Mouse (Mus musculus) neutrophil, adult 59 days (primary cell): ENCODE data around the gene Dnm2. TPM values are rescaled to one million over a fixed set of nuclear protein-coding genes. Genes with fewer than 3 reads are reported as not detected.

Source experiments
- total RNA-seq, 2 experiments: library from RNA; stranded (reverse); gene quantifications; 1 replicate in 1 of 2; 2 replicates in 1 of 2; pipeline ENCODE4 v1.2.4; 2023

Dnm2 gene
- total RNA-seq: 100 to 1,000 TPM; 251 to 254 TPM

DNA sequence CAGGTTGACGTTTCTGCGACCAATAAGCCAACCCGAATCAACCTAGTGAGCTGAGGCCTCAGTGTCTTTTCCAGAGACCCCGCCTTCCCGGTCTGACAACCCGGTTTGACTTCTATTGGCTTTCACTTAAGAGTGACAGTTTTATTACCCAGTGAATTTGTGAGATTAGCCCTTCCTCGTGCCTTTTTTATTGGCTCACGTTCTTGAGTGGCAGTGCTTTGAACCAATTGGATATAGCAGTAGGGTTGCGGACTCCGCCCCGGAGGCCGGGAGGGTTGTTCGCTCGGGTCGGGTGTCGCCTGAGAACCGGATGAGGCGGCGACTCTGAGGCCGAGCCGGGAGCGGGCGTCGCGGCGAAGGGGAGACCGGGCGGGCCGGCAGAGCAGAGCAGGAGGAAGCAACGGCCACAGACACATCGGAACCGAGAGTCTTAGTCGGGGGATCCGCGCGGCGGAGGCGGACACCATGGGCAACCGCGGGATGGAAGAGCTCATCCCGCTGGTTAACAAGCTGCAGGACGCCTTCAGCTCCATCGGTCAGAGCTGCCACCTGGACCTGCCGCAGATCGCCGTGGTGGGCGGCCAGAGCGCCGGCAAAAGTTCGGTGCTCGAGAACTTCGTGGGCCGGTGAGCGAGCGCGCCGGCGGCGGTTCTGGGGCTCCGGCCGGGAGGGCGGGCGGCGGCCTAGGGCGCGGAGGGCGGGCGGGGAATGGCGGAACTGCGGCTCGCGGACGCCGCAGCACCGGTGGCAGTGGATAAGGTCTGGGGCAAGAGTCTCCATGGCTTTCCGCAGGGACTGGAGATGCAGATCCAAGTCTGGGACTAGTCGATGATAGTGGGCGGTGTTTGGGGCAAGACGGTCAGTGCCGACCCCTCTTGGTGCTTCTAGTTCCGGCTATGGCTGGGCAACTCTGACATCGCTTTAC, at the start of gene Dnm2:
TSS of gene Dnm2 (plus strand) at position 278 of the 925 bp plus-strand sequence.

DNA sequence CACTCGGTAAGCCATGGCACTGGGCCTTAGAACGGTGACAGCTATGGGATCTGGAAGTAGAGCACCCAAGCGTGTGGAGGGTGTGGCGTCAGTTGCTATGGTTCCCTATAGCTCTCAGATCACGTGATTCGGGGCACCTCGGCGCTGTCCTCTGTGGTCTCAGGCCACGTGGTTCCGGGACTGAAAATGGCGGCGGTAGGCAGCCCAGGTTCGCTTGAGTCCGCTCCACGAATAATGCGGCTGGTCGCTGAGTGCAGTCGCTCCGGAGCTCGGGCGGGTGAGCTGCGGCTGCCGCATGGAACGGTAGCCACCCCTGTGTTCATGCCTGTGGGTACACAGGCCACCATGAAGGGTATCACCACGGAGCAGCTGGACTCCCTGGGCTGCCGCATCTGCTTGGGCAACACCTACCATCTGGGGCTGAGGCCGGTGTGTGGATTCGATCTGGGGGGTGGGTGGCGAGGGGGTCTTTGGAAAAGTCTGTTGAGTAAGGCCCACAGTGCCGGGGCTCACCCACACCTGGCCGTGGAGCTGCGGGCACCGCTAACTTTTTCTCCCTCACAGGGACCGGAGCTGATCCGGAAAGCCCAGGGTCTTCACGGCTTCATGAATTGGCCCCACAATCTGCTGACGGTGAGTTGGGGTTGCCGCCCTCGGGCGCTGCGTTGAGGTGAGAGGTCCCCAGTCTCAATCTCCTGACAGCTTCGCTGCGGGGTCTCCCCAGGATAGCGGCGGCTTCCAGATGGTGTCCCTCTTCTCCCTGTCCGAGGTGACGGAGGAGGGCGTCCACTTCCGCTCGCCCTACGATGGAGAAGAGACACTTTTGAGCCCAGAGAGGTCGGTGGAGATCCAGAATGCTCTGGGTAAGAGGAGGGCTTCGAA, 12.8 kb upstream of the Dnm2 start, which contains the start of gene Qtrt1:
TSS of gene Qtrt1 (plus strand) at position 169 of the 882 bp plus-strand sequence.

DNA sequence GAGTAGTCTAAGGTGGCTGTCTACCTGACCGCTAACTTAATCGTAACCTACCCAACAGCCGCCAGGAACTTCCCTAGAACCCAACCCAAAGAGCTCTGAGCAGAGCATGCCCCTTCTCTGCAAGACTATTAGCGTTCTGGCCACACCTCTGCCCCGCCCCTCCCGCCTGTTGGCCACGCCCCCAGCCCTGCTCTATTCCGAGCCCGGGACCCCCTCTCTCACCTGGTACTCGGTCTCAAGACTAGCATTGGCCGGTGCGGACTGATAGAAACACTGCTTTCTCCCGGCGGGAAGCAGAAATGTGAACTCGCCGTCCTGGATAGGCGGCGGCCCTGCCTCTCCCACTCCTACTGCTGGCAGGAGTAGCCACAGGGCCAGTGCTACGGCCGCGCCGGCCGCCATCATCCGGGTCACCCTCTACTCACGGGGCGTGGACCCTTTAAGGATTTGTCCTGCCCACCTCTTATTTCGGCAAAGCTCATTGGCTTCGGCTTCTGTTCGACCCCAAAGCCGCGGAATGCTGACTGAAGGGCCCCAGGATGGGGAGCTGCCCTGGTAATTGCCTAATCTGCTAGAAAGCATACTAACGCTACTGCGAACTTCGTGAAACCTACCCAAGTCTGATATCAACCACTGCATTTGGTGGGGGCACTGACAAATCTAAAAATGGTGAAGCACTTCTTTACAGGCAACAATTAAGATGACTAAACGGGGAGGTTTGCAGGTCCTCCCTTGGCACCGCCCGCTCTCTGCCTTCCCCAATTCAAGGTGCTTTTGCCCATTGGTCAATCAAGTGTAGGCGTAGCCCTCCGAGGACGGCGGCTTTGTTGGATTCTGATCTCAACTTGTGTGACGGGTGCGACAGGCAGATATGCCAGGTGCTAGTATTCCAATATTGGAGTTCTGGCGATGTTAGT, 85.3 kb downstream of the Dnm2 start, which contains the start of gene Tmed1:
TSS of gene Tmed1 (minus strand) at position 481 of the 917 bp plus-strand sequence.

DNA sequence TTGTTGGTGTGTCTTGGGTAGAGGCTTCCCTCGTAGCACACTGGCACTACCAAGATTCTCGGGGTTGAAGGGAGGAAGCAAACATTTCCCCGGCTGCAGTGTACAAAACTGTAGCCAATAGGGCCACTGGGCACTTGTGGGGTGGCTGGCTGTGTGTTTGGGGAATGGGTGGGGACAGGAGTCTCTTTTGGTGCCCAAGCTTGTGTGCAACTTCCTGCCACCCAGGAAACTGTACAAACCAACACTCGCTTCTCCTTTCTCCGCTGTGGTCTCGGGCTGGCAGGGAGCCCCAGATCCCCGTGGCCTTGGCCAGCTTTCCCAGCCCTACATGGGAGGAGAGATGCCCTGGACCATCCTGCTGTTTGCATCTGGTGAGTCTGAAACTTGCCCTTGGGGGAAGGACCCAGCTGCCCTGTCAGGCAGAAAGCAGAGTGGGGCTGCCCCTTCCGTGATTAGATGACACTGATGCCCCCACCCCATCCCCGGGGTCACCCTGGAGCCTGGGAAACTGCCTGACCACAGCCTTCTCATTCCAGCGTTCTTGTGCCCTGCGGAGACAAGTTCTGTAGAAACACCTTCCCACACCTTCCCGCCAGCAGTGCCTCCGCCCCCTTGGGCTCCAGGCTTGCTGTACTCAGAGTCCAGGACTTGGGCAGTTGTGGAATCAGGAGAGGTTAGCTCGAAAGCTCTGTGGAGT, 101.4 kb downstream of the Dnm2 start, which contains the start of gene AB124611:
TSS of gene AB124611 (plus strand) at position 240 of the 697 bp plus-strand sequence.

DNA sequence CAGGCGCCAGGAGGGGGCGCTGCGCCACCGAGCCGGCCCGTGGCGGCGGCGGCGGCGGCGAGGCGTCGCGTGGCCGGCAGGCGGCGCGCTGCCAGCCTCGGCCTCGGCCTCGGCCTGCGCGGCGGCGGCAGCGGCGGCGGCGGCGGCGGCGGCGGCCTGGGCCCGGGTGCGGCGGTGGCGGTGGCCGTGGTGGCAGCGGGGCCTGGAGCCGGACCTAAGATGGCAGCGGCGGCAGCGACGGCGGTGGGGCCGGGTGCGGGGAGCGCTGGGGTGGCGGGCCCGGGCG, 122.0 kb downstream of the Dnm2 start, which contains the start of gene Carm1:
TSS of gene Carm1 (plus strand) at position 106 of the 286 bp plus-strand sequence.

Other genes starting within 250 kb of the Dnm2 start
- 10 to 100 TPM; 27.2 to 28.5 TPM for gene Keap1, start 185.5 kb upstream of the Dnm2 start, total RNA-seq
- 1 to 10 TPM; 2.2 to 2.4 TPM for gene S1pr5, start 176.5 kb upstream of the Dnm2 start, total RNA-seq
- gene Atg4d, start 159.6 kb upstream of the Dnm2 start, total RNA-seq: 10 to 100 TPM; 45.6 to 49.8 TPM
- 10 to 100 TPM; 82.2 to 87.7 TPM for gene Kri1, start 136.9 kb upstream of the Dnm2 start, total RNA-seq
- 100 to 1,000 TPM; 121 to 129 TPM for gene Cdkn2d, start 133.5 kb upstream of the Dnm2 start, total RNA-seq
- 1 to 10 TPM; 3.2 to 3.7 TPM for gene Ap1m2, start 112.6 kb upstream of the Dnm2 start, total RNA-seq
- gene Slc44a2, start 104.2 kb upstream of the Dnm2 start, total RNA-seq: 100 to 1,000 TPM; 130 to 143 TPM
- 10 to 100 TPM; 38.1 to 39.5 TPM for gene Ilf3, start 57.0 kb upstream of the Dnm2 start, total RNA-seq
- gene Qtrt1, start 13.1 kb upstream of the Dnm2 start, total RNA-seq: 10 to 100 TPM; 10.5 to 18.5 TPM
- gene Tmed1, start 85.3 kb downstream of the Dnm2 start, total RNA-seq: 1 to 10 TPM; 5.0 to 7.5 TPM
- gene AB124611, start 101.3 kb downstream of the Dnm2 start, total RNA-seq: 100 to 1,000 TPM; 240 to 247 TPM
- 10 to 100 TPM; 27.6 to 31.8 TPM for gene Carm1, start 122.0 kb downstream of the Dnm2 start, total RNA-seq
- 10 to 100 TPM; 16.7 to 18.6 TPM for gene Timm29, start 167.8 kb downstream of the Dnm2 start, total RNA-seq
- 1 to 10 TPM; 8.8 to 9.3 TPM for gene Yipf2, start 167.9 kb downstream of the Dnm2 start, total RNA-seq
- gene Smarca4, start 191.3 kb downstream of the Dnm2 start, total RNA-seq: 10 to 100 TPM; 52.3 to 63.5 TPM